Mouse (Mus musculus) embryonic fibroblast, embryonic 13.5 days (primary cell): ENCODE data around the gene Pcgf2.

ENCODE experiments used
- CTCF ChIP-seq: IDR thresholded peaks from 2 replicates; pipeline ENCODE4 v1.5.1; 2011; ENCODE audit warnings: mild to moderate bottlenecking, control low read depth, low read length, moderate library complexity, borderline replicate concordance; ENCODE audit not compliant: insufficient read depth
- POLR2A ChIP-seq: IDR thresholded peaks from 2 replicates; pipeline ENCODE4 v1.6.1; 2011; ENCODE audit warnings: low read depth, mild to moderate bottlenecking, control low read depth, low read length, moderate library complexity

- no peak for TF ChIP-seq CTCF
- peak; percentile 63 for TF ChIP-seq POLR2A
Observed at GRCm38 (mm10) chr11:97700003-97700745, at the start of gene Pcgf2.
